Mouse (Mus musculus) megakaryocyte, embryonic 14.5 days (primary cell): ENCODE measurements at regions not wholly inside any gene's neighbourhood (a gene's known extent, or its start where the extent isn't known, plus 50 kb on each side); places are given as distances from the start of the nearest gene placed in this dataset.

Source experiments
- H3K27me3 ChIP-seq: replicated peaks from 2 replicates; pipeline ENCODE3; 2012; ENCODE audit warnings: inconsistent platforms
- H3K36me3 ChIP-seq: replicated peaks from 2 replicates; pipeline ENCODE3; 2012; ENCODE audit warnings: low read length, inconsistent platforms, mixed read lengths
- H3K4me1 ChIP-seq: 2 replicates; pipeline ENCODE4 v1.6.1; 2012; ENCODE audit warnings: inconsistent platforms
- H3K4me3 ChIP-seq: replicated peaks from 2 replicates; pipeline ENCODE3; 2012; ENCODE audit warnings: moderate library complexity, mild to moderate bottlenecking, inconsistent platforms
- H3K9me3 ChIP-seq: 2 replicates; pipeline ENCODE4 v1.6.1; 2012; ENCODE audit warnings: inconsistent platforms
- FLI1 ChIP-seq: IDR thresholded peaks from 2 replicates; pipeline ENCODE4 v1.6.1; 2012; ENCODE audit warnings: low read length, inconsistent platforms, mixed read lengths
- GATA1 ChIP-seq: IDR thresholded peaks from 3 replicates; pipeline ENCODE4 v1.6.1; 2012; ENCODE audit warnings: mixed read lengths, low read length, inconsistent platforms, borderline replicate concordance

- Histone ChIP-seq H3K4me1 (0 out of 2 replicates have a peak, but pooled peaks cover 3% of the 10 kb centered on the region), H3K4me3 (no peak overlapping the region), H3K9me3 (no peaks in the 10 kb centered on the region), H3K27me3 (no peaks in the 10 kb centered on the region), H3K36me3 (no peaks in the 10 kb centered on the region)
- TF ChIP-seq GATA1 (no peak), FLI1 (no peak)
These were observed 323.5 kb downstream of the Ppp3ca start for GRCm38 (mm10) chr3:136993473-136993872.

- H3K4me1 ChIP-seq, result 0 out of 2 replicates have a peak, but pooled peaks cover 3% of the 10 kb centered on the region
- H3K27me3 ChIP-seq, result no peaks in the 10 kb centered on the region
- no peak overlapping the region for H3K4me3 ChIP-seq
- no peak for TF ChIP-seq FLI1
- H3K36me3 ChIP-seq, result no peaks in the 10 kb centered on the region
- H3K9me3 ChIP-seq, result no peaks in the 10 kb centered on the region
These were observed 324.6 kb downstream of the Ppp3ca start for GRCm38 (mm10) chr3:136994361-136995083.

- TF ChIP-seq FLI1, result no peak
- TF ChIP-seq GATA1, result no peak
- Histone ChIP-seq H3K36me3 (no peaks in the 10 kb centered on the region), H3K9me3 (no peaks in the 10 kb centered on the region), H3K27me3 (no peaks in the 10 kb centered on the region), H3K4me3 (no peak overlapping the region), H3K4me1 (0 out of 2 replicates have a peak, but pooled peaks cover 3% of the 10 kb centered on the region)
These were observed 325.8 kb downstream of the Ppp3ca start for GRCm38 (mm10) chr3:136995611-136996335.

- no peaks in the 10 kb centered on the region for H3K36me3 ChIP-seq
- TF ChIP-seq FLI1 (no peak), GATA1 (no peak)
- H3K4me1 ChIP-seq, result 0 out of 2 replicates have a peak, but pooled peaks cover 3% of the 10 kb centered on the region
- H3K4me3 ChIP-seq, result no peak overlapping the region
- no peaks in the 10 kb centered on the region for H3K9me3 ChIP-seq
- H3K27me3 ChIP-seq, result no peaks in the 10 kb centered on the region
These were observed 326.5 kb downstream of the Ppp3ca start for GRCm38 (mm10) chr3:136996381-136996895.

GRCm38 (mm10) chr3:137011551-137011950 is 329.3 kb upstream of the Emcn start:
- Histone ChIP-seq H3K9me3 (no peaks in the 10 kb centered on the region), H3K36me3 (no peaks in the 10 kb centered on the region), H3K4me1 (no peaks in the 10 kb centered on the region), H3K27me3 (no peaks in the 10 kb centered on the region), H3K4me3 (no peak overlapping the region)
- no peak for TF ChIP-seq FLI1
- TF ChIP-seq GATA1, result no peak

GRCm38 (mm10) chr3:137014686-137015085 is 326.2 kb upstream of the Emcn start:
- Histone ChIP-seq H3K9me3 (no peaks in the 10 kb centered on the region), H3K4me3 (no peak overlapping the region), H3K4me1 (no peaks in the 10 kb centered on the region), H3K36me3 (no peaks in the 10 kb centered on the region), H3K27me3 (no peaks in the 10 kb centered on the region)
- TF ChIP-seq GATA1 (no peak), FLI1 (no peak)

- no peak for TF ChIP-seq FLI1
- no peak for TF ChIP-seq GATA1
- Histone ChIP-seq H3K36me3 (no peaks in the 10 kb centered on the region), H3K9me3 (no peaks in the 10 kb centered on the region), H3K4me3 (no peak overlapping the region), H3K4me1 (no peaks in the 10 kb centered on the region), H3K27me3 (no peaks in the 10 kb centered on the region)
These were observed 325.7 kb upstream of the Emcn start for GRCm38 (mm10) chr3:137015199-137015598.

GRCm38 (mm10) chr3:137019971-137020634 is 320.8 kb upstream of the Emcn start:
- Histone ChIP-seq H3K27me3 (no peaks in the 10 kb centered on the region), H3K36me3 (no peaks in the 10 kb centered on the region), H3K9me3 (no peaks in the 10 kb centered on the region), H3K4me1 (no peaks in the 10 kb centered on the region), H3K4me3 (no peak overlapping the region)
- TF ChIP-seq FLI1 (no peak), GATA1 (no peak)

- TF ChIP-seq FLI1 (no peak), GATA1 (no peak)
- H3K27me3 ChIP-seq, result peaks cover 2% of the 10 kb centered on the region
- no peaks in the 10 kb centered on the region for H3K9me3 ChIP-seq
- no peaks in the 10 kb centered on the region for H3K4me1 ChIP-seq
- H3K36me3 ChIP-seq, result no peaks in the 10 kb centered on the region
- H3K4me3 ChIP-seq, result no peak overlapping the region
These were observed 311.3 kb upstream of the Emcn start for GRCm38 (mm10) chr3:137029546-137029945.

GRCm38 (mm10) chr3:137032802-137033201 is 308.1 kb upstream of the Emcn start:
- Histone ChIP-seq H3K9me3 (no peaks in the 10 kb centered on the region), H3K4me3 (no peak overlapping the region), H3K4me1 (no peaks in the 10 kb centered on the region; the same call in 1 of the 2 replicates), H3K36me3 (no peaks in the 10 kb centered on the region), H3K27me3 (peaks cover 2% of the 10 kb centered on the region)
- TF ChIP-seq GATA1 (no peak), FLI1 (no peak)
